Mouse (Mus musculus) MN1 (cell line): ENCODE data around the gene Gm4175.
"Not testable (repeated sequence)": the region's sequence is repeated elsewhere in the genome, so short reads cannot be mapped to it uniquely, and the experiment has no call there.

ENCODE experiments used
- DNase-seq: peaks from one replicate; pipeline ENCODE4 v3.0.0-alpha.2; 2016; ENCODE audit warnings: low spot score

The Gm4175 gene

GRCm38 (mm10) chr7:21761375-21761774 is at the start of gene Gm4175:
Gene Gm4175, minus strand, starts transcription at chr7:21761475.
- not testable (repeated sequence) for DNase-seq

GRCm38 (mm10) chr7:21796628-21797027 is 35.4 kb upstream of the Gm4175 start, which contains the start of gene Gm4177:
Gene Gm4177, minus strand, starts transcription at chr7:21796728.
- not testable (repeated sequence) for DNase-seq
